Mouse (Mus musculus) CH12.LX (cell line): Measurements from ENCODE around the gene Fn1. TPM values are rescaled to one million over a fixed set of nuclear protein-coding genes. Genes with fewer than 3 reads are reported as not detected.

Experiments used
- DNase-seq: peaks from one replicate; pipeline ENCODE4 v3.0.0-alpha.2; 2013; ENCODE audit errors: extremely low read depth
- H3K27ac ChIP-seq: 2 replicates; pipeline ENCODE4 v1.5.1; 2012; ENCODE audit warnings: low read depth, mild to moderate bottlenecking, control low read depth, moderate library complexity; ENCODE audit not compliant: insufficient read depth
- H3K27me3 ChIP-seq: replicated peaks from 2 replicates; pipeline ENCODE3; 2012; ENCODE audit warnings: inconsistent platforms
- H3K36me3 ChIP-seq, 2 experiments: replicated peaks in 1 of 2; 2 replicates each; pipeline versions ENCODE3 to v1.6.1; 2012; ENCODE audit warnings: inconsistent platforms in 1 of 2, low read length in 1 of 2, mild to moderate bottlenecking in 1 of 2, mixed read lengths in 1 of 2, moderate library complexity in 1 of 2; ENCODE audit not compliant: control insufficient read depth in 1 of 2, insufficient read depth in 1 of 2
- H3K4me1 ChIP-seq, 2 experiments: 2 replicates each; pipeline ENCODE4 v1.6.1; 2012; ENCODE audit warnings: inconsistent platforms in 1 of 2, moderate library complexity in 1 of 2; ENCODE audit not compliant: insufficient read depth in 2 of 2, control insufficient read depth in 1 of 2
- H3K4me2 ChIP-seq: 2 replicates; pipeline ENCODE4 v1.6.1; 2012; ENCODE audit warnings: low read depth, mild to moderate bottlenecking, control low read depth; ENCODE audit not compliant: poor library complexity, insufficient read depth, severe bottlenecking
- H3K4me3 ChIP-seq, 3 experiments: fragments of 150-350 bp in 1 of 3; sonication (generic) in 1 of 3; replicated peaks in 1 of 3; 2 replicates each; pipeline versions ENCODE3 to v1.5.1; 2011 to 2012; ENCODE audit warnings: low read depth in 2 of 3, low read length in 2 of 3, mild to moderate bottlenecking in 2 of 3, moderate library complexity in 2 of 3, control low read depth in 1 of 3, improper control_type of control experiment in 1 of 3, inconsistent platforms in 1 of 3, mixed read lengths in 1 of 3; ENCODE audit not compliant: poor library complexity in 1 of 3
- H3K79me2 ChIP-seq: replicated peaks from 2 replicates; pipeline ENCODE4 v1.6.1; 2012; ENCODE audit warnings: mild to moderate bottlenecking, moderate library complexity; ENCODE audit not compliant: control insufficient read depth, poor library complexity, insufficient read depth, severe bottlenecking; ENCODE audit errors: extremely low read depth
- H3K9ac ChIP-seq: 2 replicates; pipeline ENCODE4 v1.6.1; 2012; ENCODE audit warnings: low read depth, mild to moderate bottlenecking, control low read depth, moderate library complexity; ENCODE audit not compliant: insufficient read depth
- H3K9me3 ChIP-seq: replicated peaks from 2 replicates; pipeline ENCODE3; 2012; ENCODE audit warnings: low read length, inconsistent platforms, mixed read lengths
- CHD2 ChIP-seq: IDR thresholded peaks from 2 replicates; pipeline ENCODE4 v1.6.1; 2011; ENCODE audit warnings: low read length, improper control_type of control experiment
- CTCF ChIP-seq, 2 experiments: IDR thresholded peaks in 1 of 2; conservative IDR thresholded peaks in 1 of 2; 2 replicates each; pipeline ENCODE4 v1.5.1; 2011 to 2012; ENCODE audit warnings: low read depth in 2 of 2, low read length in 2 of 2, improper control_type of control experiment in 1 of 2, inconsistent platforms in 1 of 2, mild to moderate bottlenecking in 1 of 2, moderate library complexity in 1 of 2
- E2F4 ChIP-seq: IDR thresholded peaks from 2 replicates; pipeline ENCODE4 v1.6.1; 2011; ENCODE audit warnings: low read depth, low read length, improper control_type of control experiment; ENCODE audit not compliant: insufficient replicate concordance
- EP300 ChIP-seq: IDR thresholded peaks from 2 replicates; pipeline ENCODE4 v1.6.1; 2011; ENCODE audit warnings: low read length, improper control_type of control experiment
- GABPA ChIP-seq: IDR thresholded peaks from 2 replicates; pipeline ENCODE4 v1.6.1; 2012; ENCODE audit warnings: low read depth, low read length, improper control_type of control experiment, inconsistent platforms; ENCODE audit not compliant: insufficient replicate concordance
- HCFC1 ChIP-seq: IDR thresholded peaks from 2 replicates; pipeline ENCODE4 v1.6.1; 2012; ENCODE audit warnings: low read depth, mild to moderate bottlenecking, inconsistent platforms, low read length, improper control_type of control experiment
- KAT2A ChIP-seq: IDR thresholded peaks from 2 replicates; pipeline ENCODE4 v1.6.1; 2012; ENCODE audit warnings: low read length, improper control_type of control experiment, inconsistent platforms; ENCODE audit not compliant: insufficient replicate concordance
- MAFK ChIP-seq: IDR thresholded peaks from 2 replicates; pipeline ENCODE4 v1.6.1; 2011; ENCODE audit warnings: low read length, improper control_type of control experiment; ENCODE audit not compliant: insufficient replicate concordance
- MAZ ChIP-seq: IDR thresholded peaks from 2 replicates; pipeline ENCODE4 v1.6.1; 2012; ENCODE audit warnings: low read depth, mild to moderate bottlenecking, inconsistent platforms, low read length, improper control_type of control experiment, moderate library complexity
- MEF2A ChIP-seq: IDR thresholded peaks from 2 replicates; pipeline ENCODE4 v1.6.1; 2014; ENCODE audit warnings: low read depth, mild to moderate bottlenecking, inconsistent platforms, low read length, improper control_type of control experiment, borderline replicate concordance
- MXI1 ChIP-seq: IDR thresholded peaks from 2 replicates; pipeline ENCODE4 v1.6.1; 2011; ENCODE audit warnings: mild to moderate bottlenecking, low read depth, low read length, improper control_type of control experiment
- MYC ChIP-seq: IDR thresholded peaks from 2 replicates; pipeline ENCODE4 v1.6.1; 2011; ENCODE audit warnings: low read depth, mild to moderate bottlenecking, improper control_type of control experiment, low read length
- PAX5 ChIP-seq: IDR thresholded peaks from 2 replicates; pipeline ENCODE4 v1.6.1; 2012; ENCODE audit warnings: low read length, inconsistent platforms, mixed read lengths
- RAD21 ChIP-seq: IDR thresholded peaks from 2 replicates; pipeline ENCODE4 v1.6.1; 2011; ENCODE audit warnings: low read depth, mild to moderate bottlenecking, low read length, improper control_type of control experiment, moderate library complexity
- RCOR1 ChIP-seq: conservative IDR thresholded peaks from 2 replicates; pipeline ENCODE4 v1.6.1; 2012; ENCODE audit warnings: low read depth, mild to moderate bottlenecking, inconsistent platforms, low read length, improper control_type of control experiment
- SMC3 ChIP-seq: IDR thresholded peaks from 2 replicates; pipeline ENCODE4 v1.6.1; 2011; ENCODE audit warnings: low read depth, low read length, improper control_type of control experiment
- TBP ChIP-seq: conservative IDR thresholded peaks from 2 replicates; pipeline ENCODE4 v1.6.1; 2011; ENCODE audit warnings: low read depth, low read length, improper control_type of control experiment
- UBTF ChIP-seq: IDR thresholded peaks from 2 replicates; pipeline ENCODE4 v1.6.1; 2012; ENCODE audit warnings: low read depth, mild to moderate bottlenecking, inconsistent platforms, low read length, improper control_type of control experiment, moderate library complexity
- ZNF384 ChIP-seq: IDR thresholded peaks from 2 replicates; pipeline ENCODE4 v1.6.1; 2012; ENCODE audit warnings: low read depth, low read length, improper control_type of control experiment, inconsistent platforms
- dilution Hi-C: fragments of 300-500 bp; cut with MboI; formaldehyde crosslinking; loops from 2 replicates; pipeline ENCODE4 v1.14.3; 2020; ENCODE audit warnings: low sequenced_read_pairs; ENCODE audit not compliant: extremely low pct_unique_long_range_greater_than_20kb, extremely low pct_ligation_motif_present
- in situ Hi-C: fragments of 300-500 bp; cut with MboI; formaldehyde crosslinking; loops from 3 replicates; pipeline ENCODE4 v1.14.3; 2019; ENCODE audit warnings: low sequenced_read_pairs, low pct_ligation_motif_present, low pct_unique_long_range_greater_than_20kb, mixed read lengths
- polyA plus RNA-seq: library from polyadenylated mRNA; unstranded; fragments of >175 nt; gene quantifications from 2 replicates; pipeline ENCODE4 v1.2.1, GENCODE M21; 2012; ENCODE audit warnings: low read depth; ENCODE audit not compliant: insufficient read length
- total RNA-seq, 2 experiments: library from RNA; depleted of rRNA; stranded (reverse); fragments of 300-350 nt in 1 of 2; fragments of >200 nt in 1 of 2; gene quantifications; 2 replicates each; pipeline ENCODE4 v1.2.3; 2012 to 2014

Fn1 gene
- total and polyA plus RNA-seq, 3 experiments, result 0.17 to 0.20 TPM; not detected in 1

DNA sequence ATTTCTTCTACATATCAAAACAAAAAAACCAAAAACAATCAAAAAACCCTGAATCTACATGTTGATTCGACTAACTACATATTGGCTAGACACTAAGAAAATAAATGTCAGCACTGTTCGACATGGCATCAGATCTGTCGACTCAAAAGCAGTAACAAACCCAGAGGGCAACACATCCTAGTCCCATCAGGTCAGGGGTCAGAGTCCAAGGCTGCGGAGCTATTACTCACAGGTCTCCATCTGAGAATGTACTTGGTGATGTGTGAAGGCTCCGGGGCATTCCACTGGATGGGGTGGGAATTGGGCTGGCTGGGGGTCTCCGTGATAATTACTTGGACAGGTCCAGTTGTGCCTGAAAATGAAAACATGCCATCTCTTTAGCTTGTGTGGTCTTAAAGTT lies 21.2 kb downstream of the Fn1 start:
- in situ Hi-C loops, result no loop called here
- TF ChIP-seq PAX5, result no peak
- no peak for TF ChIP-seq HCFC1
- no peak for TF ChIP-seq MAZ
- TF ChIP-seq UBTF, result no peak
- no peak for TF ChIP-seq ZNF384
- no peak for TF ChIP-seq MAFK
- TF ChIP-seq RAD21, result no peak
- TF ChIP-seq MXI1, result no peak
- no peak for TF ChIP-seq EP300
- TF ChIP-seq CHD2, result no peak
- TF ChIP-seq GABPA, result no peak
- H3K36me3 ChIP-seq, result no peaks in the 10 kb centered on the region
- dilution Hi-C loops, result no loop called here
- no peaks in the 10 kb centered on the region; a peak in 1 of 4 replicates for H3K4me1 ChIP-seq
- no peak overlapping the region for H3K4me2 ChIP-seq
- H3K4me3 ChIP-seq, result no peak overlapping the region
- no peaks in the 10 kb centered on the region for H3K27me3 ChIP-seq
- DNase-seq, result no peak
- H3K9ac ChIP-seq, result no peak overlapping the region
- no peaks in the 10 kb centered on the region for H3K9me3 ChIP-seq
- H3K79me2 ChIP-seq, result no peaks in the 10 kb centered on the region
- no peak overlapping the region for H3K27ac ChIP-seq

DNA sequence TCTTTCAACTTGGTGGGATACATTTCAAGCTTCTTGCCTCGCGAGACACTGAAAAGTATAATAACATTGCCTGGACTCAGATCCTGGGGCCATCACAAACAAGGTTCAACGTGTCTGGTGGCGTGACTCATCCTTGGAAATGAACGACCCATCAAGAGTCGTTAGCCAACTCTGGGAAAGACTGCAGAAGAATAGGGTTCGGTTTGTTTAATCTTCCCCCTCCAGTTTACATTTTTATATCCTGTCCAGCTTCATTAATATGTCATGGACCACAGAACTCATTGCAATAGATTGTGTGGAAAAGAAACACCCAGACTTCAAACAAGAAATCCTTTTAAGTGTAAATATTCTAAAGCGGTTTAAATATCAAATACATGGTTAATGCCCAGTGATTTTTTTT lies 22.8 kb downstream of the Fn1 start:
- H3K27me3 ChIP-seq, result no peaks in the 10 kb centered on the region
- no peak overlapping the region for H3K4me2 ChIP-seq
- no peaks in the 10 kb centered on the region for H3K4me1 ChIP-seq
- H3K36me3 ChIP-seq, result no peaks in the 10 kb centered on the region
- no peak overlapping the region for H3K27ac ChIP-seq
- H3K9me3 ChIP-seq, result no peaks in the 10 kb centered on the region
- TF ChIP-seq MYC (no peak), TBP (no peak), E2F4 (no peak), CTCF (conservative IDR thresholded peaks at IDR 0.05 in 1 of 2, IDR thresholded peaks at IDR 0.05 in 1 of 2; ENCODE audit: low read depth in 2 of 2, low read length in 2 of 2) (no peak), RAD21 (no peak), UBTF (no peak), MEF2A (no peak), SMC3 (no peak), KAT2A (no peak), RCOR1 (no peak)
- no peak overlapping the region for H3K9ac ChIP-seq
- DNase-seq, result no peak
- dilution Hi-C loops, result no loop called here
- in situ Hi-C loops, result no loop called here
- no peak overlapping the region for H3K4me3 ChIP-seq
- no peaks in the 10 kb centered on the region for H3K79me2 ChIP-seq
